24 mouse cellular contexts compared by ENCODE assay signal in genomic region chr11:109378051-109378450, GRCm38 (mm10). TPM values are rescaled to one million over a fixed set of nuclear protein-coding genes. Genes with fewer than 3 reads are reported as not detected.
DNase-seq lines count a peak whose midpoint lies in the region; ATAC-seq and TF ChIP-seq lines count a peak whose summit lies in the region.
"Had no signal": no experiment of that assay in that cellular context is flagged by ENCODE, and none has a peak within 500 bp of the region (broad histone marks: within the 10 kb centered on the region; RNA-seq: fewer than 3 reads in every experiment).

No protein-coding gene starts in this region.

- peak overlapping the region; percentile 12; the same call in 1 of the 2 replicates for H3K27ac ChIP-seq in gastrocnemius, adult 2 months
- no peak overlapping the region for H3K27ac ChIP-seq in midbrain, postnatal 0 days (ENCODE audit: low read depth, low read length)
- H3K27ac ChIP-seq: embryonic facial prominence, embryonic 12.5 days; heart, adult 2 months; hindbrain, embryonic 13.5 days had no signal

- H3K9me3 ChIP-seq in midbrain, postnatal 0 days (ENCODE audit: low read length), result no peaks in the 10 kb centered on the region
- H3K9me3 ChIP-seq: embryonic facial prominence, embryonic 12.5 days; forebrain, embryonic 12.5 days; heart, embryonic 15.5 days had no signal

- H3K27me3 ChIP-seq in midbrain, postnatal 0 days (ENCODE audit: insufficient read depth, low read length), result no peaks in the 10 kb centered on the region
- H3K27me3 ChIP-seq: embryonic facial prominence, embryonic 12.5 days; forebrain, embryonic 12.5 days; heart, embryonic 15.5 days; hindbrain, embryonic 13.5 days had no signal

- no peak for TF ChIP-seq CTCF in gastrocnemius, adult 2 months (IDR thresholded peaks at IDR 0.05)
- no peak for TF ChIP-seq CTCF in midbrain, postnatal 0 days (IDR thresholded peaks at IDR 0.05)

- no peak overlapping the region for H3K4me3 ChIP-seq in gastrocnemius, adult 2 months
- no peak overlapping the region for H3K4me3 ChIP-seq in midbrain, postnatal 0 days (ENCODE audit: low read depth, low read length)
- H3K4me3 ChIP-seq: embryonic facial prominence, embryonic 12.5 days; forebrain, embryonic 12.5 days; heart, adult 2 months; heart, embryonic 15.5 days; hindbrain, embryonic 13.5 days had no signal

- DNase-seq in gastrocnemius, adult 2 months, result no peak
- no peak for DNase-seq in gastrocnemius, postnatal 4 days (ENCODE audit: low spot score in 2 of 2)
- DNase-seq in 416B (ENCODE audit: low read depth), result peak; percentile 69
- DNase-seq in lung, postnatal 10 days, result peak; percentile 43
- peak; percentile 27 for DNase-seq in naive thymus-derived CD4-positive, alpha-beta T cell, adult 2 months (ENCODE audit: low read depth)
- DNase-seq in c-Kit-positive CD71-positive TER-119-positive erythroid progenitor cells, embryonic 14.5 days (ENCODE audit: low spot score), result no peak
- DNase-seq in midbrain, postnatal 0 days (ENCODE audit: low spot score), result no peak
- DNase-seq: adrenal gland, adult 8-10 months; cerebellum, adult 11-12 months; cerebellum, adult 9-10 months; cerebellum, postnatal 25 days; forebrain, postnatal 0 days; gastrocnemius, postnatal 36 days; heart, adult 2 months; heart, postnatal 14 days had no signal

- no peaks in the 10 kb centered on the region; the same call in 1 of the 2 replicates for H3K4me1 ChIP-seq in midbrain, postnatal 0 days (ENCODE audit: insufficient read depth, low read length)

- no peak for ATAC-seq in midbrain, postnatal 0 days (ENCODE audit: low FRiP score)
- ATAC-seq: forebrain, postnatal 0 days had no signal

- no peak overlapping the region for H3K4me2 ChIP-seq in midbrain, postnatal 0 days (ENCODE audit: low read depth, low read length, poor library complexity, severe bottlenecking)
- H3K4me2 ChIP-seq: embryonic facial prominence, embryonic 12.5 days; forebrain, embryonic 12.5 days; heart, embryonic 11.5 days; hindbrain, embryonic 13.5 days had no signal

- H3K9ac ChIP-seq in midbrain, postnatal 0 days (replicated peaks; ENCODE audit: low read length, poor library complexity, severe bottlenecking), result no peak overlapping the region
- H3K9ac ChIP-seq: embryonic facial prominence, embryonic 12.5 days; forebrain, postnatal 0 days; heart, embryonic 15.5 days; hindbrain, embryonic 13.5 days had no signal

- H3K36me3 ChIP-seq in midbrain, postnatal 0 days (ENCODE audit: insufficient read depth, low read length), result no peaks in the 10 kb centered on the region

- 58% methylated on average over 7 of the region's 7 CpGs for WGBS in midbrain, postnatal 0 days

- intact Hi-C loops in gastrocnemius, adult 2 months (cut with DNase I), result no loop called here

RNA-seq across cellular contexts. Expression of gene Gna13, which starts 15.4 kb away (rescaled TPM):
- 10 to 100 TPM; 25.6 to 27.8 TPM for total RNA-seq in gastrocnemius, adult 2 months (2021)
- 10 to 100 TPM; 47.3 to 54.5 TPM for total RNA-seq in gastrocnemius, postnatal 4 days (2021)
- total RNA-seq in midbrain, postnatal 0 days (2014; rRNA removed), result 50.3 and 61.0 TPM in 2 replicates
- polyA plus RNA-seq in midbrain, postnatal 0 days (2015; fragmentation: Nextera tagmentation; extraction: Ambion mirVana), result 31.1 and 35.3 TPM in 2 replicates

RNA-seq across cellular contexts. Expression of gene 9930022D16Rik, which starts 35.7 kb away (rescaled TPM):
- total RNA-seq in gastrocnemius, adult 2 months (2021), result not detected
- not detected for total RNA-seq in gastrocnemius, postnatal 4 days (2021)
- total RNA-seq in midbrain, postnatal 0 days (2014; rRNA removed), result not detected in 2 replicates
- not detected in 2 replicates for polyA plus RNA-seq in midbrain, postnatal 0 days (2015; fragmentation: Nextera tagmentation; extraction: Ambion mirVana)
- total RNA-seq: adrenal gland, adult 8-10 months; adrenal gland, postnatal 4 days; ES-E14; forebrain, postnatal 0 days; gastrocnemius, adult 8-10 months; gastrocnemius, postnatal 36 days; heart, adult 2 months; heart, postnatal 14 days had no signal
- polyA plus RNA-seq: brain, embryonic 14.5 days; embryonic facial prominence, embryonic 12.5 days; forebrain, embryonic 12.5 days; forebrain, postnatal 0 days; heart, adult 2 months; heart, embryonic 15.5 days; hindbrain, embryonic 13.5 days had no signal

RNA-seq across cellular contexts. Expression of gene Amz2, which starts 47.7 kb away (rescaled TPM):
- total RNA-seq in gastrocnemius, adult 2 months (2021), result 10 to 100 TPM; 70.4 to 71.7 TPM
- 10 to 100 TPM; 47.4 to 55.9 TPM for total RNA-seq in gastrocnemius, postnatal 4 days (2021)
- 156 and 182 TPM in 2 replicates for total RNA-seq in midbrain, postnatal 0 days (2014; rRNA removed)
- 39.6 and 40.1 TPM in 2 replicates for polyA plus RNA-seq in midbrain, postnatal 0 days (2015; fragmentation: Nextera tagmentation; extraction: Ambion mirVana)

Comparison
In these comparisons a context has a peak if more than half of its experiments do, and no peak if none do; other contexts are left out.
1. DNase-seq: peak in 416B (single experiment), lung, postnatal 10 days (single experiment) and naive thymus-derived CD4-positive, alpha-beta T cell, adult 2 months (single experiment); none in gastrocnemius, adult 2 months (single experiment), gastrocnemius, postnatal 4 days (0 of 2), c-Kit-positive CD71-positive TER-119-positive erythroid progenitor cells, embryonic 14.5 days (single experiment) and midbrain, postnatal 0 days (single experiment).